Mouse (Mus musculus) thymus, adult 2 months (tissue): ENCODE results near the gene Grin2b. TPM values are rescaled to one million over a fixed set of nuclear protein-coding genes. Genes with fewer than 3 reads are reported as not detected.
"Not testable (repeated sequence)": the region's sequence is repeated elsewhere in the genome, so short reads cannot be mapped to it uniquely, and the experiment has no call there.

ENCODE experiments used
- DNase-seq: peaks from one replicate; pipeline ENCODE4 v3.0.0; 2021
- H3K27ac ChIP-seq: fragments of 200-500 bp; 2 replicates; pipeline ENCODE4 v1.5.1; 2012; ENCODE audit warnings: low read length, control low read depth; ENCODE audit not compliant: control insufficient read depth, insufficient read depth
- H3K27me3 ChIP-seq: fragments of 200-500 bp; 2 replicates; pipeline ENCODE4 v1.6.1; 2012; ENCODE audit warnings: mild to moderate bottlenecking, low read length, moderate library complexity, mixed read lengths; ENCODE audit not compliant: control insufficient read depth, insufficient read depth
- H3K36me3 ChIP-seq: fragments of 200-500 bp; 2 replicates; pipeline ENCODE4 v1.6.1; 2012; ENCODE audit warnings: mild to moderate bottlenecking, low read length, moderate library complexity; ENCODE audit not compliant: control insufficient read depth, insufficient read depth
- H3K4me1 ChIP-seq: fragments of 200-500 bp; replicated peaks from 2 replicates; pipeline ENCODE4 v1.6.1; 2012; ENCODE audit warnings: low read length; ENCODE audit not compliant: control insufficient read depth, insufficient read depth
- H3K4me3 ChIP-seq: fragments of 200-500 bp; 2 replicates; pipeline ENCODE4 v1.5.1; 2012; ENCODE audit warnings: mild to moderate bottlenecking, low read length, control low read depth, moderate library complexity; ENCODE audit not compliant: control insufficient read depth, insufficient read depth
- CTCF ChIP-seq: fragments of 200-500 bp; IDR thresholded peaks from 2 replicates; pipeline ENCODE4 v1.5.1; 2012; ENCODE audit warnings: mild to moderate bottlenecking, control low read depth, low read length, moderate library complexity, borderline replicate concordance; ENCODE audit not compliant: control insufficient read depth, poor library complexity, insufficient read depth; ENCODE audit errors: extremely low read depth
- POLR2A ChIP-seq: fragments of 200-500 bp; IDR thresholded peaks from 2 replicates; pipeline ENCODE4 v1.6.1; 2012; ENCODE audit warnings: mild to moderate bottlenecking, low read length, control low read depth, moderate library complexity; ENCODE audit not compliant: control insufficient read depth, poor library complexity, insufficient read depth; ENCODE audit errors: extremely low read depth
- WGBS: fragments of 180-500 bp; shearing (Covaris S2); methylation state at CpG from one replicate; pipeline ENCODE4 v1.1.7; 2018; 5-methylcytosine and 5-hydroxymethylcytosine counted together
- polyA plus RNA-seq: library from polyadenylated mRNA; depleted of rRNA; stranded (reverse); fragments of >200 nt; gene quantifications from 2 replicates; pipeline ENCODE4 v1.2.3, GENCODE M21; 2012

Gene Grin2b
- polyA plus RNA-seq, 1 experiment = under 0.01 TPM

GRCm38 (mm10) chr6:135721706-135722105 lies 451.6 kb downstream of the Grin2b start:
- no peak for DNase-seq
- Histone ChIP-seq H3K4me3 (no peak overlapping the region), H3K27me3 (no peaks in the 10 kb centered on the region), H3K27ac (no peak overlapping the region), H3K36me3 (no peaks in the 10 kb centered on the region), H3K4me1 (no peaks in the 10 kb centered on the region)
- TF ChIP-seq CTCF (no peak), POLR2A (no peak)
- WGBS = 98% methylated on average over 2 of the region's 2 CpGs

GRCm38 (mm10) chr6:135714906-135715305 lies 458.4 kb downstream of the Grin2b start:
- no peaks in the 10 kb centered on the region for H3K27me3 ChIP-seq
- H3K27ac ChIP-seq = no peak overlapping the region
- WGBS = 79% methylated on average over 4 of the region's 4 CpGs
- TF ChIP-seq POLR2A = no peak
- no peak for TF ChIP-seq CTCF
- no peaks in the 10 kb centered on the region for H3K4me1 ChIP-seq
- DNase-seq = no peak
- no peaks in the 10 kb centered on the region for H3K36me3 ChIP-seq
- no peak overlapping the region for H3K4me3 ChIP-seq

- 96% methylated on average over 1 of the region's 1 CpGs for WGBS
- no peak overlapping the region for H3K4me3 ChIP-seq
- no peak overlapping the region for H3K27ac ChIP-seq
- no peak for TF ChIP-seq POLR2A
- no peak for TF ChIP-seq CTCF
- H3K4me1 ChIP-seq = no peaks in the 10 kb centered on the region
- DNase-seq = no peak
- no peaks in the 10 kb centered on the region for H3K36me3 ChIP-seq
- no peaks in the 10 kb centered on the region for H3K27me3 ChIP-seq
Observed at GRCm38 (mm10) chr6:135714236-135714635, 459.1 kb downstream of the Grin2b start.

- no peak for TF ChIP-seq POLR2A
- no peak for TF ChIP-seq CTCF
- Histone ChIP-seq H3K4me1 (no peaks in the 10 kb centered on the region), H3K27me3 (no peaks in the 10 kb centered on the region), H3K4me3 (no peak overlapping the region), H3K36me3 (no peaks in the 10 kb centered on the region), H3K27ac (no peak overlapping the region)
- DNase-seq = no peak
- WGBS = 58% methylated on average over 8 of the region's 8 CpGs
Observed at GRCm38 (mm10) chr6:135713716-135714115, 459.6 kb downstream of the Grin2b start.

- not testable (repeated sequence) for H3K27me3 ChIP-seq, H3K36me3 ChIP-seq, H3K4me3 ChIP-seq, DNase-seq, H3K4me1 ChIP-seq, H3K27ac ChIP-seq
- WGBS = 93% methylated on average over 6 of the region's 6 CpGs
Observed at GRCm38 (mm10) chr6:135706850-135707522, 466.3 kb downstream of the Grin2b start.

GRCm38 (mm10) chr6:135703655-135704054 lies 469.7 kb downstream of the Grin2b start:
- no peaks in the 10 kb centered on the region for H3K27me3 ChIP-seq
- no peak overlapping the region for H3K4me3 ChIP-seq
- no peak for DNase-seq
- H3K4me1 ChIP-seq = no peaks in the 10 kb centered on the region
- WGBS = 89% methylated on average over 2 of the region's 2 CpGs
- no peak overlapping the region for H3K27ac ChIP-seq
- no peaks in the 10 kb centered on the region for H3K36me3 ChIP-seq
- TF ChIP-seq CTCF (no peak), POLR2A (no peak)

- WGBS = 93% methylated on average over 3 of the region's 3 CpGs
- DNase-seq = no peak
Observed at GRCm38 (mm10) chr6:135701361-135701760, 471.9 kb downstream of the Grin2b start.

More at GRCm38 (mm10) chr6:135701361-135701760, 471.9 kb downstream of the Grin2b start:
- Histone ChIP-seq H3K4me1 (no peaks in the 10 kb centered on the region), H3K36me3 (no peaks in the 10 kb centered on the region), H3K4me3 (no peak overlapping the region), H3K27me3 (no peaks in the 10 kb centered on the region), H3K27ac (no peak overlapping the region)
- TF ChIP-seq POLR2A = no peak
- TF ChIP-seq CTCF = no peak
